Mouse (Mus musculus) MEL (cell line): ENCODE data around the gene Syn3.

Source experiments
- CTCF ChIP-seq, 3 experiments: IDR thresholded peaks in 2 of 3; conservative IDR thresholded peaks in 1 of 3; 2 replicates each; pipeline ENCODE4 v1.5.1; 2011 to 2012; ENCODE audit warnings: low read length in 3 of 3, low read depth in 2 of 3, mild to moderate bottlenecking in 2 of 3, improper control_type of control experiment in 1 of 3, inconsistent platforms in 1 of 3, mixed read lengths in 1 of 3, moderate library complexity in 1 of 3; ENCODE audit not compliant: control insufficient read depth in 1 of 3, insufficient read depth in 1 of 3, poor library complexity in 1 of 3, severe bottlenecking in 1 of 3
- HCFC1 ChIP-seq: IDR thresholded peaks from 2 replicates; pipeline ENCODE4 v1.6.1; 2012; ENCODE audit warnings: low read depth, mild to moderate bottlenecking, inconsistent platforms, low read length, improper control_type of control experiment, moderate library complexity

GRCm38 (mm10) chr10:86338121-86338715, 160.5 kb downstream of the Syn3 start:
- TF ChIP-seq HCFC1 = no peak
- TF ChIP-seq CTCF (IDR thresholded peaks at IDR 0.05 in 2 of 3, conservative IDR thresholded peaks at IDR 0.05 in 1 of 3; ENCODE audit: control insufficient read depth in 1 of 3, insufficient read depth in 1 of 3, low read depth in 2 of 3, low read length in 3 of 3, poor library complexity in 1 of 3, severe bottlenecking in 1 of 3) = no peak
